Comparison of ENCODE assay signal across 16 mouse cellular contexts in the genomic region with DNA sequence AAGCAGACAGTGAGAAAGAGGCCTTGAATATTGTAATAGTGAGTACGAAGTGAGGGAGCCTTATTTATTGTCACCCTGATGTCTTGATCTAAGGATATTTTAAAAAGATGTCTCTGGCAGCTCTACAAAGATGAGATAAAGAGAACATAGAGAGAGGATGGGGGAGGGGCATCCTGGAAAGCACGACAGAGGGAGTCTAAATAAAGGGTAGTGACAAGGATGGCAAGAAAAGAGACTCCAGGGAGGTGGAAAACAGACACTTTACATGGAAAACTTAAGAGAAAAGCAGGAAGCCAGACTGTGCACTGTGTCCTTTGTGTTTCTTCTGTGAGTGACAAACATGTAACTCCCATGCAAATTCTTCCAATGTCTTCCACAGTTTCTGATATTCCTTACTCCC.
"Had no signal": no experiment of that assay in that cellular context is flagged by ENCODE, and none has a peak within 500 bp of the region (broad histone marks: within the 10 kb centered on the region; RNA-seq: fewer than 3 reads in every experiment).

No protein-coding gene starts in this region.

- DNase-seq: kidney, adult 2 months; kidney, postnatal 4 days; liver, embryonic 13.5 days; lung, adult 2 months; lung, postnatal 14 days; lung, postnatal 4 days; retina, postnatal 1 day; spleen, adult 18-20 months; thymus, adult 18-20 months; thymus, postnatal 36 days had no signal

- ATAC-seq: intestine, postnatal 0 days; midbrain, embryonic 16.5 days had no signal

- H3K9ac ChIP-seq: liver, embryonic 13.5 days; neural tube, embryonic 13.5 days had no signal

- H3K4me1 ChIP-seq: liver, embryonic 13.5 days; neural tube, embryonic 13.5 days had no signal

- H3K36me3 ChIP-seq: liver, embryonic 13.5 days; neural tube, embryonic 13.5 days had no signal

- H3K4me2 ChIP-seq: liver, embryonic 13.5 days; midbrain, embryonic 11.5 days; neural tube, embryonic 13.5 days had no signal

- H3K27me3 ChIP-seq: liver, embryonic 13.5 days; neural tube, embryonic 13.5 days had no signal

- H3K9me3 ChIP-seq: liver, embryonic 13.5 days had no signal

- H3K4me3 ChIP-seq: liver, embryonic 13.5 days; myocyte; neural tube, embryonic 13.5 days had no signal

- H3K27ac ChIP-seq: kidney, postnatal 0 days; liver, embryonic 13.5 days; neural tube, embryonic 13.5 days had no signal
